Mouse (Mus musculus): ENCODE measurements around the gene Wdpcp.

DNA sequence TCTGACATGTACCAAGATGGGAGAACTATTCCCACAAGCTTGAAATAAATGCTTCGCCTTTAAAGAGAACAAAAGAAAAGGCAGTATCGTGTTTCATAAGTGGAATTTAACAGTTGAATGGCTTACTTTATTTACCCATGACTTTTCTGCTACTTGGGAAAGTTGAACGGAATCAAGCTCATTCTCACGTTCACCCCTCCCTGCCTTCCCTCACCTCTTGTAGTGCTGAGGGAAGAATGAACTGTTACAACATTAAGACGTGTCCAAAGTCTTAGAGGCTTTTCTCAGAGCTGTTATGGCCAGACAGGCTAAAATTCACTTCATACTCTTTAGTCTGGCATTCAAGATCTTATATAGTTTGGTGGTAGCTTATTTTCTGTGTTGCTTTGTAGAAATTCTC is 30.5 kb downstream of the Wdpcp start:
- no peak for TF ChIP-seq CTCF (IDR thresholded peaks at IDR 0.05; ENCODE audit: borderline replicate concordance, extremely low read depth, insufficient read depth, insufficient read length)
- TF ChIP-seq POLR2A (IDR thresholded peaks at IDR 0.05; ENCODE audit: borderline replicate concordance, extremely low read depth, insufficient read depth, insufficient read length, poor library complexity, severe bottlenecking), result no peak
